Mouse (Mus musculus): ENCODE results near the gene Zkscan17. TPM values are rescaled to one million over a fixed set of nuclear protein-coding genes. Genes with fewer than 3 reads are reported as not detected.

Zkscan17 gene
- polyA plus RNA-seq, 1 experiment from 2014 or later: 16.8 TPM

DNA sequence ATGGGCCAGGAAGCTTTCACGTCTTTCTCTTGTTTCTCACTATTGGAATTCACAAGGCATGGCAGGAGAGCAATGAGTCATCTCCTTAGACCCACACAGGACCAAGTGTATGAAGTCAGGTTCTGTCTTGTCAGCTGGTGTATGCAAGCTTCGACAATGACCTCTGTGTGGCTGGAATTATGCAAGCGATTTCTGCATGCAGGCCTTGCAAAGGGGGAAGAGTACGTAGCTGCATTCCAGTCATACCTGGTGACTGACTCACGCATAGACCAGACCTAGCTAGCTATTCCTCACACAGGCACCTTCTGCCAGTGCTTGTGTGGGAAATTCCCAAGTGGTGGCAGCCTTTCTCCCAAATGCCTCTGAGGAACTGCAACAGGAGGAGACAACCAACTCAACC is 67.6 kb downstream of the Zkscan17 start:
- Histone ChIP-seq H3K4me1 (replicated peaks; ENCODE audit: control insufficient read depth, insufficient read depth, low read length) (no peaks in the 10 kb centered on the region), H3K27ac (ENCODE audit: low read depth, low read length) (no peak overlapping the region), H3K9ac (ENCODE audit: low read depth, low read length) (no peak overlapping the region), H3K36me3 (ENCODE audit: control insufficient read depth, insufficient read depth, low read length) (peaks cover 40% of the 10 kb centered on the region), H3K4me3 (ENCODE audit: low read depth, low read length) (no peak overlapping the region), H3K27me3 (replicated peaks; ENCODE audit: control insufficient read depth, insufficient read depth, low read length) (no peaks in the 10 kb centered on the region), H3K4me2 (no peak overlapping the region), H3K9me3 (ENCODE audit: control insufficient read depth, low read length) (peaks cover 12% of the 10 kb centered on the region)
- ATAC-seq (replicated peaks; ENCODE audit: low FRiP score) (no peak), DNase-seq (ENCODE audit: low spot score) (no peak)
- WGBS: 35% methylated on average over 5 of the region's 5 CpGs

DNA sequence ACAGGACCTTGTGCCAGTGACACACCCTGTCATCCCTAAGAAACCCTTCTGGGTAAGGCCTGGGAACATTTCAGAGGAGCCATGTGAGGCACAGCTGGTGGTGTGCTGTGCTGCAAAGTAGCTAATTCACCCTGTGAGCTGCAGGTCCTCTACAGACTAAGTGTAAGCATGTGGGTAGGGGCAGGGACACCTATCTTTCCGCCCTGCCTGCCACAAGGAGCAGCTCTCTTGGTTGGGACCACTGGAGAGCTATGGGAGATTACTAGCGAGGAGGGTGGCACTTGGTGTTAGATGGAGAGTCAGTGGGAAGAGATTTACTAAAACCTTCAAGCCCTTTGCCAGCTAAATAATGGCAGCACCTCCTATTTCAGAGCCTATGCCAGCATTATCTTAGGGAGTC is 69.7 kb downstream of the Zkscan17 start:
- peaks cover 32% of the 10 kb centered on the region for H3K36me3 ChIP-seq (ENCODE audit: control insufficient read depth, insufficient read depth, low read length)
- H3K9ac ChIP-seq (ENCODE audit: low read depth, low read length): no peak overlapping the region
- H3K27me3 ChIP-seq (replicated peaks; ENCODE audit: control insufficient read depth, insufficient read depth, low read length): no peaks in the 10 kb centered on the region
- H3K4me1 ChIP-seq (replicated peaks; ENCODE audit: control insufficient read depth, insufficient read depth, low read length): no peaks in the 10 kb centered on the region
- H3K4me3 ChIP-seq (ENCODE audit: low read depth, low read length): no peak overlapping the region
- no peak overlapping the region for H3K27ac ChIP-seq (ENCODE audit: low read depth, low read length)
- H3K4me2 ChIP-seq: no peak overlapping the region
- ATAC-seq (replicated peaks; ENCODE audit: low FRiP score) (no peak), DNase-seq (ENCODE audit: low spot score) (no peak)
- H3K9me3 ChIP-seq (ENCODE audit: control insufficient read depth, low read length): no peaks in the 10 kb centered on the region
- WGBS: 83% methylated on average over 2 of the region's 2 CpGs

DNA sequence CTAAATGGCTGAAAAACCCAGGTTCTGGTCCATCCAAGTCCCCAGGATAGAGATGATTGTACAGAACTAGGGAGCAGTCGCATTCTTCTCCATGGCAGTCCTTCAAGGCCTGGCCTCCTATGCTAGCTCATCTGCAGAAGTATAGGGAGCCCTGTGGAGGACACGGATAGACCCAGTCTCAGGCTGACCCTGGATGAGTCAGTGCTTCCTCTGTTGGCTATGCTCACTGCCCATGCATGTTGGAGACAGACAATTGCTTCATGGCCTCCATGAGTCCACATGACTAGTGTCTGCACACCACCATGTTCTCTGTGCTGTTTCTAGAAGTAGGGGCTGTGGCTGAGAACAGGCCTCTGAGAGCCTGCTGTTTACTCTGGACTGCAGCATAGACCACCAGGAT is 70.2 kb downstream of the Zkscan17 start:
- Histone ChIP-seq H3K9me3 (ENCODE audit: control insufficient read depth, low read length) (no peaks in the 10 kb centered on the region), H3K27ac (ENCODE audit: low read depth, low read length) (no peak overlapping the region), H3K4me2 (no peak overlapping the region), H3K27me3 (replicated peaks; ENCODE audit: control insufficient read depth, insufficient read depth, low read length) (no peaks in the 10 kb centered on the region), H3K36me3 (ENCODE audit: control insufficient read depth, insufficient read depth, low read length) (peaks cover 30% of the 10 kb centered on the region), H3K9ac (ENCODE audit: low read depth, low read length) (no peak overlapping the region), H3K4me1 (replicated peaks; ENCODE audit: control insufficient read depth, insufficient read depth, low read length) (peaks cover under 1% of the 10 kb centered on the region; the same call in 1 of the 2 replicates), H3K4me3 (ENCODE audit: low read depth, low read length) (no peak overlapping the region)
- 81% methylated on average over 2 of the region's 2 CpGs for WGBS
- no peak for DNase-seq (ENCODE audit: low spot score)
- ATAC-seq (replicated peaks; ENCODE audit: low FRiP score): no peak

DNA sequence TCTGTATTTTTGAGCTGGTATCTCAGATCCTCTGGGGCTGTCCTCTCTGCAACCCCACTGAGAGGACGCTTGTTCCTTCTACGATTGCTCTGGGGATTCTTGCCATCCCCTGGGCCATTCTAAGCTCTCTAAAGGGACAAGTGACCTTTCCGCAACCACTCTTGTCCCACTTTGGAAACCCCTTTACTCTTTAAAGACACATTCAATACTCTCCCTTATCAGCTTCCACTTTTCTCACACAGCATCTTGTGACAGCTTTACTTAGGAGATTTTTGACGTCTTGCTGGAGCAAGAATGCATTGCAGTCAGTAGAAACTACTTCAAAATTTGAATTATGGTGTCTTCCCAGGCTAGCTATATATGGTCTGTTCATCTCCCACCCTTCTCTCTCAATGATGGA is 75.5 kb downstream of the Zkscan17 start, which contains the start of gene Snap47:
Gene Snap47 (minus strand): TSS at position 101 of the 400 bp plus-strand sequence.
- Histone ChIP-seq H3K4me1 (replicated peaks; ENCODE audit: control insufficient read depth, insufficient read depth, low read length) (peaks cover 17% of the 10 kb centered on the region), H3K9me3 (ENCODE audit: control insufficient read depth, low read length) (no peaks in the 10 kb centered on the region), H3K27ac (ENCODE audit: low read depth, low read length) (peak within 1 kb of the TSS; percentile 71), H3K27me3 (replicated peaks; ENCODE audit: control insufficient read depth, insufficient read depth, low read length) (no peaks in the 10 kb centered on the region), H3K4me2 (peak within 1 kb of the TSS; percentile 96), H3K9ac (ENCODE audit: low read depth, low read length) (peak within 1 kb of the TSS; percentile 92), H3K4me3 (ENCODE audit: low read depth, low read length) (peak within 1 kb of the TSS; percentile 92), H3K36me3 (ENCODE audit: control insufficient read depth, insufficient read depth, low read length) (peaks cover 25% of the 10 kb centered on the region)
- WGBS: 72% methylated on average over 4 of the region's 4 CpGs
- no peak for ATAC-seq (replicated peaks; ENCODE audit: low FRiP score)
- no peak for DNase-seq (ENCODE audit: low spot score)

DNA sequence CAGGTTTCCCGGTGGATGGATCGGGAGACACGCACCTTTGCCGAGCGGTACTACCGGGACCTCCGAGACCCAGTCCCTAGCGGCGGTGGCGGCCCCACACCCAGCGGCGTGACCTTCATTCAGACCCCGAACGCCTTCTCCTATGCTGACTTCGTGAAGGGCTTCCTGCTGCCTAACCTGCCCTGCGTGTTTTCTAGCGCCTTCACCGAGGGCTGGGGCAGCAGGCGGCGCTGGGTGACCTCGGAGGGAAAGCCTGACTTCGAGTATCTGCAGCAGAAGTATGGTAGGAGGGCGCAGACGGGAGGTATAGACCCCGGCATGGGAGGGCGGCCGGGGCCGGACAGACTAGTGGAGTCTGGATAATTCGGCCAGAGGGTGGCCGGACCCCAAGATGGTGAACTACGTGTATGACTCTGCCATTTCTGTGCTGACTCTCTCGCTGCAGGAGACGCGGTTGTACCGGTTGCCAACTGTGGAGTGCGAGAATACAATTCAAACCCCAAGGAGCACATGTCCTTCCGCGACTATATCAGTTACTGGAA is 76.2 kb downstream of the Zkscan17 start:
- H3K27me3 ChIP-seq (replicated peaks; ENCODE audit: control insufficient read depth, insufficient read depth, low read length): no peaks in the 10 kb centered on the region
- peak overlapping the region; percentile 92 for H3K4me3 ChIP-seq (ENCODE audit: low read depth, low read length)
- peak overlapping the region; percentile 96 for H3K4me2 ChIP-seq
- no peaks in the 10 kb centered on the region for H3K9me3 ChIP-seq (ENCODE audit: control insufficient read depth, low read length)
- WGBS: under 1% methylated on average over 38 of the region's 38 CpGs
- peaks cover 22% of the 10 kb centered on the region for H3K36me3 ChIP-seq (ENCODE audit: control insufficient read depth, insufficient read depth, low read length)
- peak overlapping the region; percentile 71 for H3K27ac ChIP-seq (ENCODE audit: low read depth, low read length)
- H3K4me1 ChIP-seq (replicated peaks; ENCODE audit: control insufficient read depth, insufficient read depth, low read length): peaks cover 17% of the 10 kb centered on the region
- ATAC-seq (replicated peaks; ENCODE audit: low FRiP score) (peak; percentile 69), DNase-seq (ENCODE audit: low spot score) (no peak)
- peak overlapping the region; percentile 92 for H3K9ac ChIP-seq (ENCODE audit: low read depth, low read length)

DNA sequence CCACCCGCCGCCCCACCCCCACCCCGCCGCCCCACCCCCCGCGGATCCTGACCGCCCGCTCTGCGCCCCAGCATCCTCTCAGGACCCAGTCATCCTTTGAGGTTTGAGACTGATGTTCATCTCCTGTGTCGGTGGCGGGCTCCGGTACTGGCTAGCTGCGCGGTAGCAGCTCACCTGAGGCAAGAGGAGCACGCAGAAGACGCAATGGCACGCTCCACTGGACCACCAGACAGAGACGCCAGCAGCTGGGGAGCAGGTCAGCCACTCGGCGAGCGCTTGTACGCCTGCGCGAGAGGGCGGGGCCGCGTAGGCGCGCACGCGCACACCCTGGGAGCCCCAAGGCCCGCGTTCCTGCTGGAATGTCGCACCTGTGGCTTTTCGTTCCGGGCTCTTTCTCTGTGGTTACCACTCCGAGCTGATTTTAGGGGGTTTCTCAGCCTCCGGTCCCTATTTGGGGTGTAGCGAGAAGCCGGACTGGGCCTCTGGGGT is 76.8 kb downstream of the Zkscan17 start, which contains the start of gene Jmjd4:
Gene Jmjd4 (plus strand): TSS at position 305 of the 489 bp plus-strand sequence.
- Histone ChIP-seq H3K4me1 (replicated peaks; ENCODE audit: control insufficient read depth, insufficient read depth, low read length) (peaks cover 17% of the 10 kb centered on the region), H3K4me3 (ENCODE audit: low read depth, low read length) (peak within 1 kb of the TSS; percentile 92), H3K27ac (ENCODE audit: low read depth, low read length) (peak within 1 kb of the TSS; percentile 71), H3K9me3 (ENCODE audit: control insufficient read depth, low read length) (no peaks in the 10 kb centered on the region), H3K36me3 (ENCODE audit: control insufficient read depth, insufficient read depth, low read length) (peaks cover 17% of the 10 kb centered on the region), H3K27me3 (replicated peaks; ENCODE audit: control insufficient read depth, insufficient read depth, low read length) (no peaks in the 10 kb centered on the region), H3K4me2 (peak within 1 kb of the TSS; percentile 96), H3K9ac (ENCODE audit: low read depth, low read length) (peak within 1 kb of the TSS; percentile 92)
- ATAC-seq (replicated peaks; ENCODE audit: low FRiP score) (peak; percentile 95), DNase-seq (ENCODE audit: low spot score) (peak; percentile 91)
- under 1% methylated on average over 34 of the region's 40 CpGs for WGBS

DNA sequence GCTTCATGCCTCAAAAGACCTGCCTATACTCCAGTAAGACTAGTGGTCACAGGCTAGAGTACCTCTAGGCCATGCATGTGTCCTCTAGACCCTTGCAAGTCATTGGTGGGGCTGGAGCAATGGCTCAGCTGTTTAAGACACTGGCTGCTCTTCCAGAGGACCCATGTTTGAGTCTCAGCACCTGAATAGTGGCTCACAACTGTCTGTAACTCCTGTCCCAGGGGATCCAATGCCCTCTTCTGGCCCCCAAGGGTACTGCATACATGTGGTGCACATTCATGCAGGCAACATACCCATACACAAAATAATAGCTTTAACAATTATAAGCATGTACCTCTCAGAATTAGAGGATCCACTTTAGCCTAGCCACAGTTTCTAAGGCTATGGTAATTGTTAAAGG is 83.4 kb downstream of the Zkscan17 start:
- Histone ChIP-seq H3K27me3 (replicated peaks; ENCODE audit: control insufficient read depth, insufficient read depth, low read length) (no peaks in the 10 kb centered on the region), H3K4me1 (replicated peaks; ENCODE audit: control insufficient read depth, insufficient read depth, low read length) (no peaks in the 10 kb centered on the region; the same call in 1 of the 2 replicates), H3K4me2 (no peak overlapping the region), H3K27ac (ENCODE audit: low read depth, low read length) (no peak overlapping the region), H3K9ac (ENCODE audit: low read depth, low read length) (no peak overlapping the region), H3K9me3 (ENCODE audit: control insufficient read depth, low read length) (no peaks in the 10 kb centered on the region), H3K4me3 (ENCODE audit: low read depth, low read length) (no peak overlapping the region), H3K36me3 (ENCODE audit: control insufficient read depth, insufficient read depth, low read length) (no peaks in the 10 kb centered on the region; the same call in 1 of the 2 replicates)
- ATAC-seq (replicated peaks; ENCODE audit: low FRiP score) (no peak), DNase-seq (ENCODE audit: low spot score) (no peak)

DNA sequence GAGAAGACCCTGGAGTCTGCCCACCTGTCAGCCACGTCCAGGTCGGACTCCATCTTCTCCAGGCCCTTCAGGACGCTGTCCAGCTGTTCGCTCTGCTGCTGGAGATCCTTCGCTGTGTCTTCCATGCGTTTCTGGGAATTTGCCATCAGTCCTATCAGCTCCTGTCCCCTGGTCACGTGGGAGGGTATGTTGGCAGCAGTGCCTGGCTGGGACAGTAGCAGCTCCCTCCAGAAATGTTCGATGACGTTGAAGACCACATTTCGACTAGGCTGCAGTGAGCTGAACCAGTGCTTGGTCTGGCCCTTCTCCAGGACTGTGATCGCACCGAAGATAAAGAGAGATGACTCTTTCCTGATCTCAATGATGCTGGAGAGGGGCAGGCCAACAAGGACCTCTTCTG is 88.6 kb downstream of the Zkscan17 start:
- Histone ChIP-seq H3K36me3 (ENCODE audit: control insufficient read depth, insufficient read depth, low read length) (peaks cover 10% of the 10 kb centered on the region; the same call in 1 of the 2 replicates), H3K4me1 (replicated peaks; ENCODE audit: control insufficient read depth, insufficient read depth, low read length) (no peaks in the 10 kb centered on the region)

More for the DNA sequence above, 88.6 kb downstream of the Zkscan17 start:
- no peaks in the 10 kb centered on the region for H3K9me3 ChIP-seq (ENCODE audit: control insufficient read depth, low read length)
- H3K27me3 ChIP-seq (replicated peaks; ENCODE audit: control insufficient read depth, insufficient read depth, low read length): no peaks in the 10 kb centered on the region
- 92% methylated on average over 12 of the region's 12 CpGs for WGBS
- no peak for ATAC-seq (replicated peaks; ENCODE audit: low FRiP score)
- H3K9ac ChIP-seq (ENCODE audit: low read depth, low read length): no peak overlapping the region
- DNase-seq (ENCODE audit: low spot score): no peak
- H3K4me2 ChIP-seq: no peak overlapping the region
- H3K27ac ChIP-seq (ENCODE audit: low read depth, low read length): no peak overlapping the region
- no peak overlapping the region for H3K4me3 ChIP-seq (ENCODE audit: low read depth, low read length)

Measured in liver, embryonic 11.5 days (tissue).